Mouse (Mus musculus) CH12.LX (cell line): Measurements from ENCODE around the gene Lrmda. TPM values are rescaled to one million over a fixed set of nuclear protein-coding genes. Genes with fewer than 3 reads are reported as not detected.

ENCODE experiments used
- DNase-seq: peaks from one replicate; pipeline ENCODE4 v3.0.0-alpha.2; 2013; ENCODE audit errors: extremely low read depth
- H3K27ac ChIP-seq: 2 replicates; pipeline ENCODE4 v1.5.1; 2012; ENCODE audit warnings: low read depth, mild to moderate bottlenecking, control low read depth, moderate library complexity; ENCODE audit not compliant: insufficient read depth
- H3K27me3 ChIP-seq: replicated peaks from 2 replicates; pipeline ENCODE3; 2012; ENCODE audit warnings: inconsistent platforms
- H3K36me3 ChIP-seq, 2 experiments: replicated peaks in 1 of 2; 2 replicates each; pipeline versions ENCODE3 to v1.6.1; 2012; ENCODE audit warnings: inconsistent platforms in 1 of 2, low read length in 1 of 2, mild to moderate bottlenecking in 1 of 2, mixed read lengths in 1 of 2, moderate library complexity in 1 of 2; ENCODE audit not compliant: control insufficient read depth in 1 of 2, insufficient read depth in 1 of 2
- H3K4me1 ChIP-seq, 2 experiments: 2 replicates each; pipeline ENCODE4 v1.6.1; 2012; ENCODE audit warnings: inconsistent platforms in 1 of 2, moderate library complexity in 1 of 2; ENCODE audit not compliant: insufficient read depth in 2 of 2, control insufficient read depth in 1 of 2
- H3K4me2 ChIP-seq: 2 replicates; pipeline ENCODE4 v1.6.1; 2012; ENCODE audit warnings: low read depth, mild to moderate bottlenecking, control low read depth; ENCODE audit not compliant: poor library complexity, insufficient read depth, severe bottlenecking
- H3K4me3 ChIP-seq, 3 experiments: fragments of 150-350 bp in 1 of 3; sonication (generic) in 1 of 3; replicated peaks in 1 of 3; 2 replicates each; pipeline versions ENCODE3 to v1.5.1; 2011 to 2012; ENCODE audit warnings: low read depth in 2 of 3, low read length in 2 of 3, mild to moderate bottlenecking in 2 of 3, moderate library complexity in 2 of 3, control low read depth in 1 of 3, improper control_type of control experiment in 1 of 3, inconsistent platforms in 1 of 3, mixed read lengths in 1 of 3; ENCODE audit not compliant: poor library complexity in 1 of 3
- H3K79me2 ChIP-seq: replicated peaks from 2 replicates; pipeline ENCODE4 v1.6.1; 2012; ENCODE audit warnings: mild to moderate bottlenecking, moderate library complexity; ENCODE audit not compliant: control insufficient read depth, poor library complexity, insufficient read depth, severe bottlenecking; ENCODE audit errors: extremely low read depth
- H3K9ac ChIP-seq: 2 replicates; pipeline ENCODE4 v1.6.1; 2012; ENCODE audit warnings: low read depth, mild to moderate bottlenecking, control low read depth, moderate library complexity; ENCODE audit not compliant: insufficient read depth
- H3K9me3 ChIP-seq: replicated peaks from 2 replicates; pipeline ENCODE3; 2012; ENCODE audit warnings: low read length, inconsistent platforms, mixed read lengths
- BHLHE40 ChIP-seq: IDR thresholded peaks from 2 replicates; pipeline ENCODE4 v1.6.1; 2011; ENCODE audit warnings: mild to moderate bottlenecking, low read depth, low read length, improper control_type of control experiment
- CHD2 ChIP-seq: IDR thresholded peaks from 2 replicates; pipeline ENCODE4 v1.6.1; 2011; ENCODE audit warnings: low read length, improper control_type of control experiment
- CTCF ChIP-seq, 2 experiments: IDR thresholded peaks in 1 of 2; conservative IDR thresholded peaks in 1 of 2; 2 replicates each; pipeline ENCODE4 v1.5.1; 2011 to 2012; ENCODE audit warnings: low read depth in 2 of 2, low read length in 2 of 2, improper control_type of control experiment in 1 of 2, inconsistent platforms in 1 of 2, mild to moderate bottlenecking in 1 of 2, moderate library complexity in 1 of 2
- HCFC1 ChIP-seq: IDR thresholded peaks from 2 replicates; pipeline ENCODE4 v1.6.1; 2012; ENCODE audit warnings: low read depth, mild to moderate bottlenecking, inconsistent platforms, low read length, improper control_type of control experiment
- JUN ChIP-seq: IDR thresholded peaks from 2 replicates; pipeline ENCODE4 v1.6.1; 2011; ENCODE audit warnings: low read depth, mild to moderate bottlenecking, low read length, improper control_type of control experiment, moderate library complexity; ENCODE audit not compliant: insufficient read depth
- JUND ChIP-seq: conservative IDR thresholded peaks from 2 replicates; pipeline ENCODE4 v1.6.1; 2011; ENCODE audit warnings: low read depth, low read length, improper control_type of control experiment
- MAFK ChIP-seq: IDR thresholded peaks from 2 replicates; pipeline ENCODE4 v1.6.1; 2011; ENCODE audit warnings: low read length, improper control_type of control experiment; ENCODE audit not compliant: insufficient replicate concordance
- MAZ ChIP-seq: IDR thresholded peaks from 2 replicates; pipeline ENCODE4 v1.6.1; 2012; ENCODE audit warnings: low read depth, mild to moderate bottlenecking, inconsistent platforms, low read length, improper control_type of control experiment, moderate library complexity
- MXI1 ChIP-seq: IDR thresholded peaks from 2 replicates; pipeline ENCODE4 v1.6.1; 2011; ENCODE audit warnings: mild to moderate bottlenecking, low read depth, low read length, improper control_type of control experiment
- NRF1 ChIP-seq: IDR thresholded peaks from 2 replicates; pipeline ENCODE4 v1.6.1; 2014; ENCODE audit warnings: low read depth, mild to moderate bottlenecking, inconsistent platforms, low read length, improper control_type of control experiment, moderate library complexity
- RCOR1 ChIP-seq: conservative IDR thresholded peaks from 2 replicates; pipeline ENCODE4 v1.6.1; 2012; ENCODE audit warnings: low read depth, mild to moderate bottlenecking, inconsistent platforms, low read length, improper control_type of control experiment
- SIN3A ChIP-seq: IDR thresholded peaks from 2 replicates; pipeline ENCODE4 v1.6.1; 2012; ENCODE audit warnings: low read length, improper control_type of control experiment, inconsistent platforms
- SMC3 ChIP-seq: IDR thresholded peaks from 2 replicates; pipeline ENCODE4 v1.6.1; 2011; ENCODE audit warnings: low read depth, low read length, improper control_type of control experiment
- UBTF ChIP-seq: IDR thresholded peaks from 2 replicates; pipeline ENCODE4 v1.6.1; 2012; ENCODE audit warnings: low read depth, mild to moderate bottlenecking, inconsistent platforms, low read length, improper control_type of control experiment, moderate library complexity
- USF2 ChIP-seq: conservative IDR thresholded peaks from 2 replicates; pipeline ENCODE4 v1.6.1; 2011; ENCODE audit warnings: low read depth, low read length, improper control_type of control experiment
- ZKSCAN1 ChIP-seq: IDR thresholded peaks from 2 replicates; pipeline ENCODE4 v1.6.1; 2012; ENCODE audit warnings: low read depth, inconsistent platforms, low read length, improper control_type of control experiment, borderline replicate concordance
- ZMIZ1 ChIP-seq: IDR thresholded peaks from 2 replicates; pipeline ENCODE4 v1.6.1; 2012; ENCODE audit warnings: low read depth, mild to moderate bottlenecking, inconsistent platforms, low read length, improper control_type of control experiment
- ZNF384 ChIP-seq: IDR thresholded peaks from 2 replicates; pipeline ENCODE4 v1.6.1; 2012; ENCODE audit warnings: low read depth, low read length, improper control_type of control experiment, inconsistent platforms
- dilution Hi-C: fragments of 300-500 bp; cut with MboI; formaldehyde crosslinking; loops from 2 replicates; pipeline ENCODE4 v1.14.3; 2020; ENCODE audit warnings: low sequenced_read_pairs; ENCODE audit not compliant: extremely low pct_unique_long_range_greater_than_20kb, extremely low pct_ligation_motif_present
- in situ Hi-C: fragments of 300-500 bp; cut with MboI; formaldehyde crosslinking; loops from 3 replicates; pipeline ENCODE4 v1.14.3; 2019; ENCODE audit warnings: low sequenced_read_pairs, low pct_ligation_motif_present, low pct_unique_long_range_greater_than_20kb, mixed read lengths
- polyA plus RNA-seq: library from polyadenylated mRNA; unstranded; fragments of >175 nt; gene quantifications from 2 replicates; pipeline ENCODE4 v1.2.1, GENCODE M21; 2012; ENCODE audit warnings: low read depth; ENCODE audit not compliant: insufficient read length
- total RNA-seq, 2 experiments: library from RNA; depleted of rRNA; stranded (reverse); fragments of 300-350 nt in 1 of 2; fragments of >200 nt in 1 of 2; gene quantifications; 2 replicates each; pipeline ENCODE4 v1.2.3; 2012 to 2014

Gene Lrmda
- total and polyA plus RNA-seq, 3 experiments: 0.89 to 3.7 (median 1.9) TPM

DNA sequence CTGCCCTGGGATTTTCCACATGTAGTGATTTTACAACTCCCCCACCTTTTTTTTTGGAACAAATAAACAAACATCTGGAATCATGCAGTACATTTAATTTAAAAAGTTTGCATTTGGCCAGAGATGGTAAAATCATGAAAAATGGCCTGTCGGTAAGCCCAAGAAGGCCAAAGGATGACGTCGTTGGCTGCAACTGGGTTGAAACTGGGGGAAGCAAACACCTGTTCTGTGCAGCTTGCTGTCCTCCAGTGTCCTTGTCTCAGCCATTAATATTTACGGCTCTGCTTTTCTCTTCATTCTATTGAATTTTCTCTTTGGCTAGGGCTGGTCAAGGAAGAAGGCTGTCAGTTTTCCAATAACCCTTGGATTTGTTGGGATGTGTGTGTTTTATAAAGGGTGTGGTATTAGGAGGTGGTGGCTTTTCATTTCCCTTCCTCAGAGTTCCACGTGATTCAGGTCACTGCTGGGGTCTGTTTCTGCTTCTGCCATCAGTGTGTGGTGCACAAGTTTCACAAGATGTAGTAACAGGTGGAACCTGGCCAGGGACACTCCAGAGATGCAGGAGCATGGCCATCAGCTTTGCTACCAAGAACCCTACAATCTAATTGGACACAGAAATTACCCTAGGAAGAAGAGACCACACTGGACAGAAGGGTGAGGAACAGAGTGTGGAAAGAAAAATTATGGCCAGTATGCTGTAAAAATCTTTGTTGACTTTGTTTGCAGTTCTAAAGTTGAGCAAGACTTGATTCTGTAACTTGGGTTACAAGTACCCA is 827.7 kb downstream of the Lrmda start:
- no peak overlapping the region for H3K27ac ChIP-seq
- no peaks in the 10 kb centered on the region for H3K27me3 ChIP-seq
- H3K4me1 ChIP-seq: 0 out of 4 replicates have a peak, but pooled peaks cover 0 to 6% of the 10 kb centered on the region in 2 experiments
- H3K4me2 ChIP-seq: no peak overlapping the region
- no peaks in the 10 kb centered on the region for H3K36me3 ChIP-seq
- no peak overlapping the region for H3K9ac ChIP-seq
- dilution Hi-C loops (no loop called here), in situ Hi-C loops (no loop called here)
- no peak for TF ChIP-seq JUN
- no peak for TF ChIP-seq CTCF (conservative IDR thresholded peaks at IDR 0.05 in 1 of 2, IDR thresholded peaks at IDR 0.05 in 1 of 2; ENCODE audit: low read depth in 2 of 2, low read length in 2 of 2)
- no peak for TF ChIP-seq MXI1
- TF ChIP-seq ZKSCAN1: no peak
- no peak for TF ChIP-seq JUND
- no peak for TF ChIP-seq RCOR1
- no peak for TF ChIP-seq SIN3A
- TF ChIP-seq MAZ: no peak
- no peak for TF ChIP-seq MAFK
- no peaks in the 10 kb centered on the region for H3K9me3 ChIP-seq
- DNase-seq: no peak
- no peaks in the 10 kb centered on the region for H3K79me2 ChIP-seq
- H3K4me3 ChIP-seq: no peak overlapping the region

- in situ Hi-C loops: no loop called here
- dilution Hi-C loops: no loop called here
- TF ChIP-seq BHLHE40 (no peak), USF2 (no peak), ZNF384 (no peak)
- Histone ChIP-seq H3K27ac (no peak overlapping the region), H3K4me3 (no peak overlapping the region), H3K9me3 (no peaks in the 10 kb centered on the region), H3K27me3 (no peaks in the 10 kb centered on the region), H3K9ac (no peak overlapping the region), H3K79me2 (no peaks in the 10 kb centered on the region), H3K36me3 (no peaks in the 10 kb centered on the region), H3K4me2 (no peak overlapping the region), H3K4me1 (0 out of 4 replicates have a peak, but pooled peaks cover 0 to 6% of the 10 kb centered on the region in 2 experiments)
- no peak for DNase-seq
Measured at GRCm38 (mm10) chr14:22849108-22849507, 829.6 kb downstream of the Lrmda start.

DNA sequence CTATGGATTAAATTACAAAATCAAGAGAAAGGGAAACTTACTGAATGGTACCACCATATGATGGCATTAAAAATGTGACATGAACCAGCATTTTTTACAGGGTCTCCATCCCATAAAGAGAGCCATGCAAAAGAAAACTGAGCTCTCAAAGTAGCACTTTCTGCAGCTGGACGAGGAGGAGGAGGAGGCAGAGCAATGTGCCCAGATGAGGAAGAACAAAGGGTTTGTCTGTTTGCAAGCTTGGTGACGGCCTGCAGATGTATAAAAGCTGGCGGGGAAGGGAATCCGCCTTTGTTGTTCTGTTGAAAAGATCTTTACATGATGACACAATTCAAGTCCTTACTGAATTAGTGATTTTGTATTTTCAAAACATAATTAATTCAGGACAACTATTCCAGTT is 841.1 kb downstream of the Lrmda start:
- TF ChIP-seq CHD2: no peak
- TF ChIP-seq UBTF: no peak
- no peak for TF ChIP-seq NRF1
- no peak for TF ChIP-seq ZMIZ1
- TF ChIP-seq HCFC1: no peak
- no peak for TF ChIP-seq RCOR1
- no peak for TF ChIP-seq SMC3

More for the DNA sequence above, 841.1 kb downstream of the Lrmda start:
- no peak overlapping the region for H3K4me3 ChIP-seq
- no peaks in the 10 kb centered on the region for H3K79me2 ChIP-seq
- H3K36me3 ChIP-seq: no peaks in the 10 kb centered on the region
- no peak overlapping the region for H3K4me2 ChIP-seq
- dilution Hi-C loops (no loop called here), in situ Hi-C loops (no loop called here)
- H3K9ac ChIP-seq: no peak overlapping the region
- H3K9me3 ChIP-seq: no peaks in the 10 kb centered on the region
- H3K27ac ChIP-seq: no peak overlapping the region
- no peaks in the 10 kb centered on the region for H3K27me3 ChIP-seq
- no peak for DNase-seq
- peaks cover 0 to 27% of the 10 kb centered on the region in 2 experiments; a peak in 2 of 4 replicates for H3K4me1 ChIP-seq
